Mouse (Mus musculus) lung, postnatal 14 days (tissue): ENCODE data around the gene Tmem14a.
"Not testable (repeated sequence)": the region's sequence is repeated elsewhere in the genome, so short reads cannot be mapped to it uniquely, and the experiment has no call there.

ENCODE experiments used
- DNase-seq: peaks from one replicate; pipeline ENCODE4 v3.0.0; 2021

The Tmem14a gene

GRCm38 (mm10) chr1:21218489-21218919 lies at the start of gene Tmem14a:
Gene Tmem14a (plus strand): TSS chr1:21218575.
- peak; percentile 91 for DNase-seq

DNA sequence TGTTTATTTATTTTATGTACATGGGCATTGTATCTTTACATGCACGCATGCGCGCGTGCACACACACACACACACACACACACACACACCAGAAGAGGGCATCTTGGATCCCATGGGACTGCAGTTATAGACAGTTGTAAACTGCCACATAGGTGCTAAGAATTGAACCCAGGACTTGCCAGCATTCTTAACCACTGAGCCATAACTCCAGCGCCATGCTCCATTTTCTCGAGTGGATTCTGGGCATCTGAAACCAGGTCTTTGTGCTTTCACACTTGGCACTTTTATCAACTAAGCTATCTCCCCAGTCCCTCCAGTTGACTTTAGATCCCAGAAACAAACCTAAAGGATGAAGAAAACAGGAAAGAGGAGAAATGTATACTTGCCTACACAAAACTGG lies 33.2 kb upstream of the Tmem14a start:
- DNase-seq, result no peak

- no peak for DNase-seq
Observed at GRCm38 (mm10) chr1:21206241-21206640, 12.1 kb upstream of the Tmem14a start.

GRCm38 (mm10) chr1:21213537-21213936 lies 4.8 kb upstream of the Tmem14a start:
- not testable (repeated sequence) for DNase-seq

DNA sequence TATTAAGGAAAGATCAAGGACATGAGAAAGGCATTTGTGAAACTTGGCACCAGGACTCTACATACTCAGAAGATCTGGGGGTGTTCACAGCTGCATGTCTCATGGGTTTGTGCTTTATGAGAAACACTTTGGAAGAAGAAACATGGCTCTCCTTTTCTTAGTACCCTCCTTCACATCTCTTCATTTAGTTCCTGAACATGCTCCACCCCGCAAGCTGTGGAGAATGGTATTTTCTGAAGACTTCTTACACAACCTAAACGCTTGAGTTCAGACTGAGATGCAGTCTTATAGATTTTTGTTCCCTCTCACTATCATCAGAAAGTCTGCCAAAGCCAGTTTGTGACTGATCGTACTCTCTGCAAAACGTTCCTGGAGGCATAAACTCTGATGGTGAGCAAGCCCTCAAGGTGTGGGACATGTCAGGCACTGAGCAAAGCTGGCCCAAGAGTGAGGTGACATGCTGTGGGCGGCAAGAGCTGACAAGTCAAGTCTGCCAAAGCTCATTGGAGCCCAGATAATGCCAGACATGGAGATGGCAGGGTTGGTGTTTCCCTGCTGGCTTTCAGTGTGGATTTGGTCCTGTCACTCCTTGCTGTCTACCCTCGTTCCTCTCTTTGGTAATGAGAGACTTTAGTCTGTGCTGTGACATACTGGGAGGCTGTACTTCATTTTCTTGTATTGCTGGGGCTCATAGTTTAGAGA lies 4.2 kb upstream of the Tmem14a start:
- not testable (repeated sequence) for DNase-seq

GRCm38 (mm10) chr1:21227756-21228395 lies 9.5 kb downstream of the Tmem14a start:
- DNase-seq, result no peak

DNA sequence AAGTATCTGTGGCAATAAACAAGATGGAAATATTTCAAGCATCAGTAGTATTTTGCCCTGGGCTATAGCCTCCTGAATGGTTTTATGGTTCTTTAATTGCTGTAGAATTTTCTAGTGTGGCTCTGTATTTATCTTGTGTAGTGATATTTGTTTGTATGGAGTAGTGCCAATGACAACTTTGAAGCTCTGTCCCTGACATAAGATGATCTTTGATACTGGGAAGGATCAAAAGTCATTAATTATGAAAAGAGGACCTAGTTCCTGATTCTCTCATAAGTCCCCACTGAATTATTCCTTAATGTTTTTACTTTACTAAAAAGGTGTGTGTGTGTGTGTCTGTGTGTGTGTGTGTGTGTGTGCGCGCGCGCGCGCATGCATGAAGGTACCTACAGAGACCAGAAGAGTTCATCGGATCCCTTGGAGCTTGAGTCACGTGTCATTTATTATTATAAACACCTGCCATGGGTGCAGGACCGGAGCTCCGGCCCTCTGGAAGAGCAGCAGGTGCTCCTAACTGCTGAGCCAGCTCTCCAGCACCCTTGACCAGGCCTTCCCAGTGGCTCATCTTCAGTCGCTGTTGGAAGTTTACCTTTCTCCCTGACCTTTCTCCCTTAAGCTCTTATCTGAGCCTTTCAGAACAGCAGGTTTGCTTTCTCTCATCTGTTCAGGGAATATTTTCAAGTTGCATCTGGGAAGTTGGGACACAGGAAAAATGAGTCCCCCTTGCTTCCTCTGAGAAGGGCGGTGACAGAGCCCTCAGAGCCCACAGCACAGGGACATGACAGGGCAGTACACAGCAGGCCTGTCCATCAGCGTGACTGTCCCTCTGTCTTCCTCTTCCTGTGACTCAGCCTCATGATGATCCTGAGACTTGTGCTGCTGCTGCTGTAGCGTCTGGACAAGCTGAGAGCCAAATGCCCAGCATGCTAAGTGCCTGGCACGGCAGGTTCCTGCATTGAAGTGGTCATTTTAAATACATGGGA lies 10.7 kb downstream of the Tmem14a start:
- DNase-seq, result not testable (repeated sequence)

DNA sequence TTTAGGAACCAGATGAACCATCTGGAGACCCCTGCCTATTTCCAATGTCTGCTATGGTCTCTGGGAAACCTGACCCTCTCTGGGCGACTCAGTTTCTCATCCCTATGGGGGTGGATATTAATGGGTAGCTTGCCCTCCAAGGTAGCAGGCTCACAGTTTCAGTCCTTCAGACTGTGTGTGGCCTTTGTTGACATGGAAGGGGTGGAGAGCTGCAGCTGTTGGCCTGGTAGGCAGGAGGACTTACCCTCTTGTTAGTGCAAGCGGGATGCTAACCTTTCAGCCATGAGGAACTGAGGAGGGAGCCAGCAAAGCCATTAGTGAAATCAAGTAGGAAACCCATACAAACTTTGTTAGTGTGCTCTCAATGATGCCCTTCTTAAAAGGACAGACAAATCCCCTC lies 12.0 kb downstream of the Tmem14a start:
- no peak for DNase-seq

DNA sequence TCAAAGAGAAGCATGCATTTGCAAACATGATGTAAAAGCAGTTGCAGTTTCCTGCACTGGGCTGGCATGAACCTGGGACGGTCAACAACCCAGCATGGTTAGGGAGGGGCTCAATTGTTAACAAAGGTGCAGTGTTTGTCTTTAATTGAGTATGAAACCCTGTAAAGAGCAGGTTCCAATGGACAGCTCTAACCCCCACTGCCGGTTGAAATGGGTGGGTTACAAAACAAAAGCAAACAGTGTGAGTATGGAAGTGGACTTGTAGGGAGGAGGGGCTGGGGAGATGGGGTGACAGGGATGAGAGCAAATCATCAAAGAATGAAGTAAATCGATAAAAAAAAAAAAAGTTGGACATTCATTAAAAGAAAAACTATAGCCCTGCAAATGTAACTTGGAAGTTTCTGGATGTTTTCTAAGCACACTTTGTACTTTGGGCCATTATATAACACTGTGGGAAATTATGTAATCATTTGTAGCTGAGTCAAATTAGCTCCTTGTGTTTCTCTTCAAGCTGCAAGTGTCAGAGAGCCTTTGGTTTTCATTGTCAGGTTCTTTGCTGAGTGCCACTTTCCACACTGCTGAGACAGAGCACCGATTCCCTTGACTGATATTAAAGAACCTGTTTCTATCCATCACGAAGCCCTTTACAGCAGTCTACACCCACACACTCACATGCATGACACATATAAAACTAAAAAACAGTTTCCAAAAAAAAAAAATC lies 13.5 kb downstream of the Tmem14a start:
- DNase-seq, result no peak

- no peak for DNase-seq
Observed at GRCm38 (mm10) chr1:21232516-21232915, 14.1 kb downstream of the Tmem14a start.

DNA sequence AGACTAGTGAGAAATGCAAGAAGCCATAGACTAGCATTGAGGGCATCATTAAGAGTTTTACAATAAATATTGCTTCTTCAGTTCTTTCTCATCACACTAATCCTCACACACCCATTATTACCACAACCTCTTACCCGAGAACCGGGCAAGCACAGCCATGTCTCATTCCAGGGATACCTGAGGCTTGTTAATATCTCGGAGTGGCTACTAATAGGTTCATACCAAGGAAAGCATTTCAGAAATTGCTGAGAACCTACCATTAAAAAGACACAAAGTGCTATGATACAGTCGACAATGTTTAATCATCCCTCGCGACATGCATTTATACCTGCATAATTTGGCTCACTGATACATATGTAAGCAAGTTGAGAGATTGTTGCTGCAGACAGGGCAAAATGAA lies 17.0 kb downstream of the Tmem14a start:
- no peak for DNase-seq

- no peak for DNase-seq
Observed at GRCm38 (mm10) chr1:21239911-21240898, 21.8 kb downstream of the Tmem14a start, which contains the start of gene Gsta3. Gene Gsta3 (plus strand): TSS chr1:21240589.

DNA sequence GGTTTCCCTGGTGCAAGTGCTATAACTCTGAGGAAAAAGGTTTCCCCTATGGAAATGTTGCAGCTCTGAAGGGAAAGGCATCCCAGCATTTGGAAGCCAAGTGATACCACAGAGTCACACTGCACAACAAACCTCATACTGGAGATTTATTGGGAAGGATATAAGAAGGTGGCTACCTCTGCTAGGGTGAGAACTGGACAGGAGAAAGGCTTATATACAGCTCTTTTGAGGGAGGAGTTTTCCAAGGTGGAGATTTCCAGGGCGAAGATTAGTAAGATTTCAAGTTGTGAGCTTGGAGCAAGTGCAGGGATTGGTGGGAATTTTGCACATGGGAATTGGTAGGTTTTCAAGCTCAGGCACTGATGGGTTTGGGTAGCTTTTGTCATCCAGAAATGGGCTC lies 22.7 kb downstream of the Tmem14a start:
- no peak for DNase-seq

GRCm38 (mm10) chr1:21244290-21244960 lies 26.1 kb downstream of the Tmem14a start:
- no peak for DNase-seq

GRCm38 (mm10) chr1:21246136-21246535 lies 27.8 kb downstream of the Tmem14a start:
- no peak for DNase-seq

DNA sequence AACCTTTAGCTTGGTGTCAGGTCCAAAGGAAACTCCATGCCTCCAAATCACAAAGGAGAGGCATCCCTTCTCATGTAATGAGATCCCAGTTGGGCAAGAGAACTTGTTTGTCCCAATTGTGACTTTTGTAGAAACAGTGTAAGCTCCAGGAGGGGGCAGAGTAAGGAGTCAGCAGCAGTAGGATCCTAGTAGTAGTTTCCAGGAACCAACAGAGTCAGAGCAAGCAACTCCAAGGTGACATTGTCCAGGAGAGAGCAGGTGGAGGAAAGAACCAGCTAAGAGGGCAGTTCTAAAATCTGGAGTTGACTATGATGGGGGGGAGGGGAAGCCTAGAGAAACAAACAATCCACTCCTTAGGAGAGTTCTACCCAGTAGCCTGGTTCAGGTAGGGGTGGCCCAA lies 29.5 kb downstream of the Tmem14a start:
- DNase-seq, result no peak

- no peak for DNase-seq
Observed at GRCm38 (mm10) chr1:21248560-21249390, 30.4 kb downstream of the Tmem14a start.

- DNase-seq, result no peak
Observed at GRCm38 (mm10) chr1:21251661-21252060, 33.3 kb downstream of the Tmem14a start.

GRCm38 (mm10) chr1:21252566-21253302 lies 34.4 kb downstream of the Tmem14a start:
- no peak for DNase-seq
